Mouse (Mus musculus): Measurements from ENCODE around the gene Clic3. TPM values are rescaled to one million over a fixed set of nuclear protein-coding genes. Genes with fewer than 3 reads are reported as not detected.

The Clic3 gene
- polyA plus RNA-seq, 1 experiment: not detected

GRCm38 (mm10) chr2:25433101-25433500 lies 23.5 kb upstream of the Clic3 start:
- H3K27ac ChIP-seq (ENCODE audit: control insufficient read depth, insufficient read depth, low read depth, low read length, poor library complexity): no peak overlapping the region
- no peaks in the 10 kb centered on the region for H3K4me1 ChIP-seq (ENCODE audit: control insufficient read depth, insufficient read depth, low read length)
- TF ChIP-seq CTCF (IDR thresholded peaks at IDR 0.05; ENCODE audit: control insufficient read depth, insufficient read depth, low read length): no peak
- TF ChIP-seq POLR2A (IDR thresholded peaks at IDR 0.05; ENCODE audit: borderline replicate concordance, control insufficient read depth, low read depth, low read length): no peak
- WGBS: 88% methylated on average over 17 of the region's 17 CpGs
- H3K4me3 ChIP-seq (replicated peaks; ENCODE audit: control insufficient read depth, low read depth, low read length): no peak overlapping the region

- no peak for TF ChIP-seq POLR2A (IDR thresholded peaks at IDR 0.05; ENCODE audit: borderline replicate concordance, control insufficient read depth, low read depth, low read length)
- no peak for TF ChIP-seq CTCF (IDR thresholded peaks at IDR 0.05; ENCODE audit: control insufficient read depth, insufficient read depth, low read length)
- Histone ChIP-seq H3K4me1 (ENCODE audit: control insufficient read depth, insufficient read depth, low read length) (no peaks in the 10 kb centered on the region), H3K4me3 (replicated peaks; ENCODE audit: control insufficient read depth, low read depth, low read length) (no peak overlapping the region), H3K27ac (ENCODE audit: control insufficient read depth, insufficient read depth, low read depth, low read length, poor library complexity) (no peak overlapping the region)
- WGBS: 89% methylated on average over 8 of the region's 8 CpGs
Measured at GRCm38 (mm10) chr2:25434292-25434691, 22.3 kb upstream of the Clic3 start.

GRCm38 (mm10) chr2:25436286-25436820 lies 20.3 kb upstream of the Clic3 start:
- 89% methylated on average over 10 of the region's 10 CpGs for WGBS
- no peak overlapping the region for H3K27ac ChIP-seq (ENCODE audit: control insufficient read depth, insufficient read depth, low read depth, low read length, poor library complexity)
- TF ChIP-seq POLR2A (IDR thresholded peaks at IDR 0.05; ENCODE audit: borderline replicate concordance, control insufficient read depth, low read depth, low read length): no peak
- TF ChIP-seq CTCF (IDR thresholded peaks at IDR 0.05; ENCODE audit: control insufficient read depth, insufficient read depth, low read length): no peak
- no peaks in the 10 kb centered on the region for H3K4me1 ChIP-seq (ENCODE audit: control insufficient read depth, insufficient read depth, low read length)
- no peak overlapping the region for H3K4me3 ChIP-seq (replicated peaks; ENCODE audit: control insufficient read depth, low read depth, low read length)

- WGBS: 88% methylated on average over 20 of the region's 20 CpGs
- Histone ChIP-seq H3K4me1 (ENCODE audit: control insufficient read depth, insufficient read depth, low read length) (no peaks in the 10 kb centered on the region), H3K4me3 (replicated peaks; ENCODE audit: control insufficient read depth, low read depth, low read length) (no peak overlapping the region), H3K27ac (ENCODE audit: control insufficient read depth, insufficient read depth, low read depth, low read length, poor library complexity) (no peak overlapping the region)
- TF ChIP-seq CTCF (IDR thresholded peaks at IDR 0.05; ENCODE audit: control insufficient read depth, insufficient read depth, low read length) (no peak), POLR2A (IDR thresholded peaks at IDR 0.05; ENCODE audit: borderline replicate concordance, control insufficient read depth, low read depth, low read length) (no peak)
Measured at GRCm38 (mm10) chr2:25441067-25441466, 15.6 kb upstream of the Clic3 start.

- no peak for TF ChIP-seq CTCF (IDR thresholded peaks at IDR 0.05; ENCODE audit: control insufficient read depth, insufficient read depth, low read length)
- TF ChIP-seq POLR2A (IDR thresholded peaks at IDR 0.05; ENCODE audit: borderline replicate concordance, control insufficient read depth, low read depth, low read length): no peak
- 85% methylated on average over 14 of the region's 14 CpGs for WGBS
- Histone ChIP-seq H3K4me3 (replicated peaks; ENCODE audit: control insufficient read depth, low read depth, low read length) (no peak overlapping the region), H3K27ac (ENCODE audit: control insufficient read depth, insufficient read depth, low read depth, low read length, poor library complexity) (no peak overlapping the region), H3K4me1 (ENCODE audit: control insufficient read depth, insufficient read depth, low read length) (no peaks in the 10 kb centered on the region)
Measured at GRCm38 (mm10) chr2:25442682-25443081, 14.0 kb upstream of the Clic3 start.

GRCm38 (mm10) chr2:25450853-25451647 lies 5.6 kb upstream of the Clic3 start:
- no peak overlapping the region for H3K4me3 ChIP-seq (replicated peaks; ENCODE audit: control insufficient read depth, low read depth, low read length)
- no peak overlapping the region for H3K27ac ChIP-seq (ENCODE audit: control insufficient read depth, insufficient read depth, low read depth, low read length, poor library complexity)
- no peak for TF ChIP-seq CTCF (IDR thresholded peaks at IDR 0.05; ENCODE audit: control insufficient read depth, insufficient read depth, low read length)
- no peak for TF ChIP-seq POLR2A (IDR thresholded peaks at IDR 0.05; ENCODE audit: borderline replicate concordance, control insufficient read depth, low read depth, low read length)
- 25% methylated on average over 8 of the region's 8 CpGs for WGBS
- no peaks in the 10 kb centered on the region for H3K4me1 ChIP-seq (ENCODE audit: control insufficient read depth, insufficient read depth, low read length)

- H3K4me3 ChIP-seq (replicated peaks; ENCODE audit: control insufficient read depth, low read depth, low read length): no peak overlapping the region
- TF ChIP-seq POLR2A (IDR thresholded peaks at IDR 0.05; ENCODE audit: borderline replicate concordance, control insufficient read depth, low read depth, low read length) (no peak), CTCF (IDR thresholded peaks at IDR 0.05; ENCODE audit: control insufficient read depth, insufficient read depth, low read length) (no peak)
- no peak overlapping the region for H3K27ac ChIP-seq (ENCODE audit: control insufficient read depth, insufficient read depth, low read depth, low read length, poor library complexity)
- no peaks in the 10 kb centered on the region for H3K4me1 ChIP-seq (ENCODE audit: control insufficient read depth, insufficient read depth, low read length)
- WGBS: 60% methylated on average over 1 of the region's 1 CpGs
Measured at GRCm38 (mm10) chr2:25452951-25453350, 3.7 kb upstream of the Clic3 start.

- WGBS: 81% methylated on average over 9 of the region's 9 CpGs
- no peak for TF ChIP-seq POLR2A (IDR thresholded peaks at IDR 0.05; ENCODE audit: borderline replicate concordance, control insufficient read depth, low read depth, low read length)
- TF ChIP-seq CTCF (IDR thresholded peaks at IDR 0.05; ENCODE audit: control insufficient read depth, insufficient read depth, low read length): no peak
- no peak overlapping the region for H3K4me3 ChIP-seq (replicated peaks; ENCODE audit: control insufficient read depth, low read depth, low read length)
- H3K4me1 ChIP-seq (ENCODE audit: control insufficient read depth, insufficient read depth, low read length): peaks cover 4% of the 10 kb centered on the region; the same call in 1 of the 2 replicates
- H3K27ac ChIP-seq (ENCODE audit: control insufficient read depth, insufficient read depth, low read depth, low read length, poor library complexity): no peak overlapping the region
Measured at GRCm38 (mm10) chr2:25457022-25457896, 621 bp downstream of the Clic3 start.

Data from bone marrow, adult 2 months (tissue).